Mouse (Mus musculus): ENCODE measurements around the gene Svop.

The Svop gene

GRCm38 (mm10) chr5:114003542-114003941 is 87.8 kb downstream of the Svop start, which contains the start of gene Dao:
Gene Dao (plus strand): TSS chr5:114003703.
- intact Hi-C loops (cut with DNase I) = no loop called here

GRCm38 (mm10) chr5:113999382-113999781 is 92.0 kb downstream of the Svop start:
- intact Hi-C loops (cut with DNase I) = no loop called here

GRCm38 (mm10) chr5:113996458-113996857 is 94.9 kb downstream of the Svop start:
- intact Hi-C loops (cut with DNase I) = no loop called here

GRCm38 (mm10) chr5:113993487-113994465 is 97.6 kb downstream of the Svop start, which contains the start of gene Ssh1:
Gene Ssh1 (minus strand): TSS chr5:113993894.
- intact Hi-C loops (cut with DNase I) = no loop called here

- intact Hi-C loops (cut with DNase I) = no loop called here
Observed at GRCm38 (mm10) chr5:113993031-113993486, 98.3 kb downstream of the Svop start.

GRCm38 (mm10) chr5:113992339-113992831 is 99.0 kb downstream of the Svop start:
- intact Hi-C loops (cut with DNase I) = no loop called here

- intact Hi-C loops (cut with DNase I) = no loop called here
Observed at GRCm38 (mm10) chr5:113991141-113991540, 100.2 kb downstream of the Svop start.

- intact Hi-C loops (cut with DNase I) = no loop called here
Observed at GRCm38 (mm10) chr5:113990593-113990992, 100.8 kb downstream of the Svop start.

- intact Hi-C loops (cut with DNase I) = no loop called here
Observed at GRCm38 (mm10) chr5:113989437-113990024, 101.8 kb downstream of the Svop start.

- intact Hi-C loops (cut with DNase I) = no loop called here
Observed at GRCm38 (mm10) chr5:113986182-113986961, 105.0 kb downstream of the Svop start.

GRCm38 (mm10) chr5:113985737-113986136 is 105.6 kb downstream of the Svop start:
- intact Hi-C loops (cut with DNase I) = no loop called here

- intact Hi-C loops (cut with DNase I) = no loop called here
Observed at GRCm38 (mm10) chr5:113984025-113984740, 107.2 kb downstream of the Svop start.

- intact Hi-C loops (cut with DNase I) = no loop called here
Observed at GRCm38 (mm10) chr5:113983541-113983940, 107.8 kb downstream of the Svop start.

- intact Hi-C loops (cut with DNase I) = no loop called here
Observed at GRCm38 (mm10) chr5:113981843-113982242, 109.5 kb downstream of the Svop start.

- intact Hi-C loops (cut with DNase I) = no loop called here
Observed at GRCm38 (mm10) chr5:113981171-113981570, 110.2 kb downstream of the Svop start.

GRCm38 (mm10) chr5:113980511-113980910 is 110.9 kb downstream of the Svop start:
- intact Hi-C loops (cut with DNase I) = no loop called here

- intact Hi-C loops (cut with DNase I) = no loop called here
Observed at GRCm38 (mm10) chr5:113977309-113977708, 114.1 kb downstream of the Svop start.
